Mouse (Mus musculus) heart, adult 2 months (tissue): ENCODE data around the gene Tulp2. TPM values are rescaled to one million over a fixed set of nuclear protein-coding genes. Genes with fewer than 3 reads are reported as not detected.
"Not testable (repeated sequence)": the region's sequence is repeated elsewhere in the genome, so short reads cannot be mapped to it uniquely, and the experiment has no call there.

Experiments
- DNase-seq, 2 experiments: peaks; one replicate each; pipeline ENCODE4 v3.0.0; 2021
- H3K27ac ChIP-seq: fragments of 200-600 bp; 2 replicates; pipeline ENCODE4 v1.8.1; 2022
- H3K27me3 ChIP-seq: fragments of 200-500 bp; 2 replicates; pipeline ENCODE4 v1.6.1; 2012; ENCODE audit warnings: mild to moderate bottlenecking, low read length, inconsistent platforms, mixed read lengths; ENCODE audit not compliant: control insufficient read depth, insufficient read depth
- H3K36me3 ChIP-seq: fragments of 200-500 bp; 2 replicates; pipeline ENCODE4 v1.6.1; 2012; ENCODE audit warnings: low read length, inconsistent platforms; ENCODE audit not compliant: control insufficient read depth, insufficient read depth
- H3K4me1 ChIP-seq: fragments of 200-500 bp; 2 replicates; pipeline ENCODE4 v1.6.1; 2011; ENCODE audit warnings: low read length; ENCODE audit not compliant: control insufficient read depth, insufficient read depth
- H3K4me3 ChIP-seq: fragments of 200-600 bp; 2 replicates; pipeline ENCODE4 v1.8.1; 2022
- H3K79me2 ChIP-seq: fragments of 200-500 bp; replicated peaks from 2 replicates; pipeline ENCODE4 v1.6.1; 2012; ENCODE audit warnings: mild to moderate bottlenecking, inconsistent platforms, low read length, moderate library complexity, mixed read lengths; ENCODE audit not compliant: control insufficient read depth, insufficient read depth
- H3K9ac ChIP-seq: fragments of 200-500 bp; 2 replicates; pipeline ENCODE4 v1.6.1; 2012; ENCODE audit warnings: low read depth, mild to moderate bottlenecking, control low read depth, inconsistent platforms, low read length, mixed read lengths
- CTCF ChIP-seq: fragments of 200-600 bp; IDR thresholded peaks from 2 replicates; pipeline ENCODE4 v1.8.1; 2022; ENCODE audit warnings: antibody characterized with exemption, mild to moderate bottlenecking, moderate library complexity
- EP300 ChIP-seq: fragments of 200-500 bp; IDR thresholded peaks from 2 replicates; pipeline ENCODE4 v1.6.1; 2011; ENCODE audit warnings: low read depth, low read length, control low read depth; ENCODE audit not compliant: insufficient read depth
- POLR2A ChIP-seq: fragments of 200-500 bp; IDR thresholded peaks from 2 replicates; pipeline ENCODE4 v1.6.1; 2011; ENCODE audit warnings: mild to moderate bottlenecking, low read depth, low read length, control low read depth; ENCODE audit not compliant: insufficient read depth
- WGBS: fragments of 180-500 bp; shearing (Covaris S2); methylation state at CpG from one replicate; pipeline ENCODE4 v1.1.7; 2018; 5-methylcytosine and 5-hydroxymethylcytosine counted together
- intact Hi-C: fragments of 180-260 bp; cut with DNase I; formaldehyde crosslinking; loops from one replicate; pipeline ENCODE4 v1.15.1; 2025
- polyA plus RNA-seq: library from polyadenylated mRNA; depleted of rRNA; stranded (reverse); fragments of >200 nt; gene quantifications from 2 replicates; pipeline ENCODE4 v1.2.3, GENCODE M21; 2012
- total RNA-seq, 2 experiments: library from RNA; stranded (reverse); gene quantifications; 2 replicates each; pipeline ENCODE4 v1.2.3; 2021

Tulp2 gene
- total and polyA plus RNA-seq, 3 experiments, result 0.27 TPM; not detected in 2

DNA sequence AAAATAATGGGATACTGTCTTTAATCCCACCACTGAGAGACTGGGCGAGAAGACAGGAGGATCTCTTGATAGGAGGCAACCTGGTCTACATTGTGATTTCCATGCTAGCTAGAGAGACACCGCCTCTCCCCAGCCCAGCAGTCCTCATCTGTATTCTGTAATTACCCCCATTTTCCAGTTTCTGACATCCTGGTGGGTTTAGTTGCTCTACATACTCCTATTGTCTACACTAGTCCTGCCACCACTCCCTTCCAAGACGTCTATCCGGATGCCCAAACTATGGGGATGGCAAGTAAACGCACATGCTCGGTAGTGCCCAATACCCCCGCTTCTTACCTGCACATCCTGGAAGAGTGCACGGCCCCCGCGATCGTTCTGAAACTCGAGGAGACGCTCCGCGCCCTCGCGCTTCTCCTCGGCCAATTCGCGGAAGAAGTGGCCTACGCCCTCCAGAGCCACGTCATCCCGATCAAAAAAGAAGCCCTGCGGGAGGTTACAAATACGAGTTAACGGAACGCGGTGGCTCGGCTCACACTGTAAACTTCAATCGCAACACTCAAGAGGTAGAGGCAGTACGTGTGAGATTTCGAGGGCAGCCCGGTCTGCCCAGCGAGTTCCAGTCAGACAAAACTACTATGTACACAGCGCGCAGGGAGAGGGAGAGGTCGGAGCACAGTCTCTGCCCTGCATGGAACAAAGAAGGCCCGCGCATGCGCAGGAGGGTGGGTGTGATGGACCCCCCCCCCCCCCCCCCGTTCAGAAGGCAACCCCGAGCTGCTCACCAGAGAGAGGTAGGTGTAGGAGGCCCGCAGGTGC lies 22.7 kb upstream of the Tulp2 start:
- TF ChIP-seq CTCF (no peak), POLR2A (peak; percentile 34), EP300 (0 out of 2 replicates have a peak, but pooled peaks have one; percentile 6)
- H3K36me3 ChIP-seq, result peaks cover 12% of the 10 kb centered on the region
- peaks cover 15% of the 10 kb centered on the region for H3K4me1 ChIP-seq
- peak; percentile 87 to 88 for DNase-seq
- WGBS, result under 1% methylated on average over 43 of the region's 43 CpGs
- no peaks in the 10 kb centered on the region for H3K27me3 ChIP-seq
- H3K27ac ChIP-seq, result peak overlapping the region; percentile 96
- no peaks in the 10 kb centered on the region for H3K79me2 ChIP-seq
- peak overlapping the region; percentile 72 for H3K9ac ChIP-seq
- peak overlapping the region; percentile 59 for H3K4me3 ChIP-seq
- intact Hi-C loops, result loop anchor here (1.0 kb wide), 1 partner anchor 25 kb away; the partner anchor contains the start of gene Gys1

DNA sequence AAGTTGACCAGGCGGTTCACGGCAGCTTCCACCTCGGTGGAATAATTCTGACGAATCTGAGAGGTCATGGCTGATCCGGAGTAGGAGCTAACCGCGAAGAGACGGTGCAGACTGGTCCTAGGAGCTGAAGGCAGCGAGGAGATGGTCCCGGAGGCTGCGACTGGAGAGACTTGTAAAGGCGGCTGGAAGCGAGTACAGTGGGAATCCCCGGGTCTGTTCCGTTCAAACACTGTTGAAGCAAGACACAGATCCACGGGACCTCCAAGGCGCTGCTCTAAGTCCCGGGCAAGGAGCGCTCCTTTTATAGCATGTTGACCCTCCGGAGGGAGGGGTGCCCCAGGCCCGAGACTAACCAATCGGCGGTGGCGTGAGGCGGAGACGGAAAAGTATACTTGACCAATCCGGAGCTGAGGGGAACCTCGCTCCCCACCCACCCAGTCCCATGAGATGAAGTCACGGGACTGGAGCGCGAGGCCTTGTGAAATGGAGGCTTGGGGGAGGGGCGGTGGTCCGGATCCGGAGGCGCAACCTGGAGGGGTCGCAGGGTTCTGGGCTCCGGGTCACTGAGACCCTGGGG lies 22.0 kb upstream of the Tulp2 start, which contains the start of gene Ftl1:
Ftl1 (minus strand) TSS at position 321 of the 577 bp plus-strand sequence.
- peak within 1 kb of the TSS; percentile 72 for H3K9ac ChIP-seq
- WGBS, result 1% methylated on average over 33 of the region's 37 CpGs
- peaks cover 12% of the 10 kb centered on the region for H3K36me3 ChIP-seq
- H3K4me3 ChIP-seq, result peak within 1 kb of the TSS; percentile 59
- H3K79me2 ChIP-seq, H3K27me3 ChIP-seq: not testable (repeated sequence)
- intact Hi-C loops, result loop anchor here (1.0 to 10.0 kb wide), 3 partner anchors 25 to 345 kb away; partner anchors contain the start of gene Gys1
- peak within 1 kb of the TSS; percentile 96 for H3K27ac ChIP-seq
- H3K4me1 ChIP-seq, result peaks cover 15% of the 10 kb centered on the region
- peak; percentile 94 to 98 for DNase-seq
- TF ChIP-seq EP300 (0 out of 2 replicates have a peak, but pooled peaks have one; percentile 18), POLR2A (peak; percentile 98)

DNA sequence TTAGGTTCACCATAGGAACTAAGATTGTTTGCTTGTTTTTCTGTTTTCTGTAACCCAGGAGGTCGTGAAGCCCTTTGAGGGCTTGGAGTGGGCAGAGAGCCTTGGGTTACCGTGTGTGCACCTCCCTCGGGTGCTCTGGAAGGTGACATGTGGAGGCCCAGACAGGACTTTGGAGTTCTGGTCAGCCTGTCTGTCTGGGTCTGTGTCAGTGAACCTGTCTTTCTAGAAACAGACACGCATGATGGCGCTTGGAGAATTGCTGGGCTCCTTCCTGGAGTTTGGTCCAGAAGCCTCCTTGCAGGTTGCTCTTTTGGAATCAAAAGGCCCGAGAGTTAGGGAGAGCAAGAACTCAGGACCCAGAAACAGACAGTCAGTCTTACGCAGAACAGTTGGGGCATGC lies 21.3 kb upstream of the Tulp2 start:
- peaks cover 15% of the 10 kb centered on the region for H3K4me1 ChIP-seq
- H3K79me2 ChIP-seq, result no peaks in the 10 kb centered on the region
- no peak for TF ChIP-seq CTCF
- no peak for TF ChIP-seq POLR2A
- intact Hi-C loops, result loop anchor here (5.0 to 10.0 kb wide), 2 partner anchors 242 to 344 kb away; no protein-coding TSS in a partner anchor
- WGBS, result 60% methylated on average over 7 of the region's 7 CpGs
- peak overlapping the region; percentile 96 for H3K27ac ChIP-seq
- no peaks in the 10 kb centered on the region for H3K27me3 ChIP-seq
- H3K4me3 ChIP-seq, result peak overlapping the region; percentile 54
- peaks cover 12% of the 10 kb centered on the region for H3K36me3 ChIP-seq
- peak overlapping the region; percentile 64; the same call in 1 of the 2 replicates for H3K9ac ChIP-seq
- DNase-seq, result peak; percentile 43 to 51

DNA sequence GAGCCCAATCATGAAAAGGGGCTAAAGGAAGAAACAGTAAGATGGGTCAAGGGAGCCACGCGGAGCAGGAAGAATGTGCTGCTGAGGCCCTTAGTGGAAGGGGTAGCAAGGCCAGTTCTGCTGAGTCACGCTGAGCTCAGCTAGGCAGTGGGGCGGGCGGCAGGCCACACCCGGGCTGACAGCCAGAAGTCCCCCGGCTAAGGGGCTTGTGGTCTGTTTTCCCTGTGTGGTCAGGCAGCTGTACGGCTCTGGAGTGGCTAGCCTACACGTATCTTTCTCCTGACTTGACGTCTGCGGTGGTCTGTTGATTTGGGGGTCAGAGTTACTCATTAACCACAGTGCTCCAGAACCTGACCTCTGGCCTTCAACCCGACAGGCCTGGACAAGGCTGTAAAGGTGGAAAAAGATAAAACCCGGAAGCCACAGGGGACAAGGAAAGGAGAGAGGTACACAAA lies 20.8 kb upstream of the Tulp2 start:
- peaks cover 16% of the 10 kb centered on the region for H3K4me1 ChIP-seq
- DNase-seq, result peak; percentile 78 to 79
- H3K9ac ChIP-seq, result 0 out of 2 replicates have a peak overlapping the region, but pooled peaks have one; percentile 2
- TF ChIP-seq POLR2A (no peak; the same call in 1 of the 2 replicates), CTCF (no peak), EP300 (no peak)
- 34% methylated on average over 13 of the region's 13 CpGs for WGBS
- H3K36me3 ChIP-seq, result peaks cover 12% of the 10 kb centered on the region
- H3K27ac ChIP-seq, result peak overlapping the region; percentile 96
- no peaks in the 10 kb centered on the region for H3K27me3 ChIP-seq
- no peaks in the 10 kb centered on the region for H3K79me2 ChIP-seq
- no peak overlapping the region for H3K4me3 ChIP-seq
- intact Hi-C loops, result loop anchor here (5.0 to 10.0 kb wide), 2 partner anchors 241 to 344 kb away; no protein-coding TSS in a partner anchor

DNA sequence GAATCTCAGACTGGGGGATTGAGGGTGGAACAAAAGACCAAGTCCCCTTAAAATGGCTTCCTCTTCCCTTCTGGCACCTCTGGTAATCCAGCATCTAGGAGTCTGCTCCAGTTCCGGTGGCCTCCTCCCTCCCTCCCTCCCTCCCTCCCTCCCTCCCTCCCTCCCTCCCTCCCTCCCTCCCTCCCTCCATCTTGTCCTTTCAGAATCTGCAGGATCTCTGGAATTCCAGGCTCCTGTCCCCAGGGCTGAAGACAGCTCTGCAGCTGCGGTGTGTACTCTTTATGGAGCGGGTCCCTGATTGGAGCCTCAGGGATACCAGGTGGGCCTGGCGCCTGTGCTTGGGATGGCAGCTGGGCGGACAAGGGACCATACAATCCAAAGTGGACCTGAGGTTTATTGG lies 20.4 kb upstream of the Tulp2 start:
- intact Hi-C loops, result loop anchor here (5.0 to 10.0 kb wide), 2 partner anchors 241 to 343 kb away; no protein-coding TSS in a partner anchor
- no peak overlapping the region for H3K4me3 ChIP-seq
- no peaks in the 10 kb centered on the region for H3K79me2 ChIP-seq
- H3K4me1 ChIP-seq, result peaks cover 17% of the 10 kb centered on the region
- 62% methylated on average over 5 of the region's 5 CpGs for WGBS
- H3K27me3 ChIP-seq, result no peaks in the 10 kb centered on the region
- peaks cover 12% of the 10 kb centered on the region for H3K36me3 ChIP-seq
- TF ChIP-seq EP300 (no peak), POLR2A (no peak), CTCF (no peak)
- H3K9ac ChIP-seq, result no peak overlapping the region
- DNase-seq, result peak in 1 of 2 experiments; percentile 28
- peak overlapping the region; percentile 96 for H3K27ac ChIP-seq
